Mouse (Mus musculus) embryonic fibroblast, embryonic 13.5 days (primary cell): Measurements from ENCODE around the gene Slamf8. TPM values are rescaled to one million over a fixed set of nuclear protein-coding genes. Genes with fewer than 3 reads are reported as not detected.

ENCODE experiments used
- H3K27ac ChIP-seq: 2 replicates; pipeline ENCODE4 v1.5.1; 2012; ENCODE audit warnings: low read length, control low read depth, inconsistent platforms; ENCODE audit not compliant: insufficient read depth
- H3K4me1 ChIP-seq: 2 replicates; pipeline ENCODE4 v1.6.1; 2011; ENCODE audit warnings: low read length; ENCODE audit not compliant: control insufficient read depth, insufficient read depth
- H3K4me3 ChIP-seq: 2 replicates; pipeline ENCODE4 v1.5.1; 2011; ENCODE audit warnings: mild to moderate bottlenecking, control low read depth, low read length; ENCODE audit not compliant: insufficient read depth
- CTCF ChIP-seq: IDR thresholded peaks from 2 replicates; pipeline ENCODE4 v1.5.1; 2011; ENCODE audit warnings: mild to moderate bottlenecking, control low read depth, low read length, moderate library complexity, borderline replicate concordance; ENCODE audit not compliant: insufficient read depth
- POLR2A ChIP-seq: IDR thresholded peaks from 2 replicates; pipeline ENCODE4 v1.6.1; 2011; ENCODE audit warnings: low read depth, mild to moderate bottlenecking, control low read depth, low read length, moderate library complexity
- polyA plus RNA-seq: library from polyadenylated mRNA; stranded (reverse); fragments of >200 nt; gene quantifications from 2 replicates; pipeline ENCODE4 v1.2.4, GENCODE M21; 2011; ENCODE audit warnings: low read depth; ENCODE audit not compliant: missing spikeins, insufficient read length

The Slamf8 gene
- polyA plus RNA-seq, 1 experiment = not detected

DNA sequence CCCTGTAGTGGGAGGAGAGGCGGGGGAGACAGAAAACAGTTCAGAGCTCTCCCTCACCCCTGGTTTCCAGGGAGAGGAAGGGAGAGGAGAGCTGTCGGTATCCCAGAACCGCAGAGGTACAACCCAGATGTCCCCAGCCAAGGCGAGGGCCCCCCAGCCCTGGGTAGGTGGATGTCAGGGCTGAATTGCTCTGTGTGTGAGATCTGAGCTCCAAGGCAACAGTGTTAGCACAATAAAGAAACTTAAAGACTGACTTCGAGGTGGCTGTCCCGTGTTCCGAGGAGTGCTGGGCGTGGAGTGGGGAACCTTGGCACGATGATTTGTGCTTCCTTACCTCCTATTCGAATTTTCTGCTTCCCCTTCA is 26.9 kb downstream of the Slamf8 start:
- Histone ChIP-seq H3K4me1 (no peaks in the 10 kb centered on the region), H3K27ac (no peak overlapping the region), H3K4me3 (peak overlapping the region; percentile 42)
- TF ChIP-seq CTCF (no peak), POLR2A (no peak)

DNA sequence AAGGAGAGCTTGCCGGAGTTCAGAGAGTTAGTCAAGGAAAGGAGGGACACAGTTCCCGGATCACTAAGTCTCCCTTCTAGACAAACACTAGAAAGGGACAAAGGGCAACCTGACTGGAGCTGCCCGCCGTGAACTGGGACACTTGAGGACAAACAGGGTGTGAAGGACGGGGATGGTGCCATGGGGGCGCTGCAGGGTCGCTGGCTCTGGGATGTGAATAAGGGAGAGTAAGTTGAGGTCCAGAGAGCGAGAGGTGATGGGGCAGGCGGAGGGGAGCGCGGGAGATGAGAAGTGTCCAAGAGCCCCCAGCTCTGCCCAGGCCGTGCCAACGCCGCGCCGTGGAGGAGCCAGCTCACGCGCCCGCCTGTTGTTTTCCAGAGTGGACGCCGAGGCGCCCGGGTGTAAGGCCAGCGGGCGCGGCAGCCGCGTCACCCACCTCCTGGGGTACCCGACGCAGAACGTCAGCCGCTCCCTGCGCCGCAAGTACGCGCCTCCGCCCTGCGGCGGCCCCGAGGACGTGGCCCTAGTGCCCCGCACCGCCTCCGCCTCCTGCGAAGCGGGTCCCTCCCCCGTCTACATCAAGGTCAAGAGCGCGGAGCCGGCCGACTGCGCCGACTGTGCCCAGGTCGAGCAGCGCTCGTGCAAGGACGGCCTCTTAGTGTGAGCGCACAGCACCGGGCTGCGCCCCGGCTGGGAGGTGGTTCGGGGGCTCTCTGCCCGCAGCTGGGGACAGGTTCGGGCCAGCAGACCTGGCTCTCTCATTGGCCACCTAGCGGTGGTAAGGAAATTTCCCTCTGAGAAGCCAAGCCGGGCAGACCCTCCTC is 27.5 kb downstream of the Slamf8 start:
- TF ChIP-seq CTCF (peak; percentile 55), POLR2A (peak; percentile 42)
- no peak overlapping the region for H3K27ac ChIP-seq

GRCm38 (mm10) chr1:172555638-172556037 is 34.7 kb downstream of the Slamf8 start, which contains the start of gene Vsig8:
TSS of gene Vsig8 (plus strand) at chr1:172555938.
- no peak within 1 kb of the TSS for H3K27ac ChIP-seq

More for the DNA sequence above, 27.5 kb downstream of the Slamf8 start:
- Histone ChIP-seq H3K4me3 (peak overlapping the region; percentile 42), H3K4me1 (no peaks in the 10 kb centered on the region)

GRCm38 (mm10) chr1:172552623-172553022 is 37.7 kb downstream of the Slamf8 start:
- Histone ChIP-seq H3K4me3 (no peak overlapping the region), H3K4me1 (0 out of 2 replicates have a peak, but pooled peaks cover 6% of the 10 kb centered on the region), H3K27ac (no peak overlapping the region)
- TF ChIP-seq CTCF (no peak), POLR2A (no peak)

More at GRCm38 (mm10) chr1:172555638-172556037, 34.7 kb downstream of the Slamf8 start, which contains the start of gene Vsig8:
- H3K4me1 ChIP-seq = 0 out of 2 replicates have a peak, but pooled peaks cover 2% of the 10 kb centered on the region
- TF ChIP-seq CTCF (no peak), POLR2A (no peak)
- H3K4me3 ChIP-seq = no peak within 1 kb of the TSS

DNA sequence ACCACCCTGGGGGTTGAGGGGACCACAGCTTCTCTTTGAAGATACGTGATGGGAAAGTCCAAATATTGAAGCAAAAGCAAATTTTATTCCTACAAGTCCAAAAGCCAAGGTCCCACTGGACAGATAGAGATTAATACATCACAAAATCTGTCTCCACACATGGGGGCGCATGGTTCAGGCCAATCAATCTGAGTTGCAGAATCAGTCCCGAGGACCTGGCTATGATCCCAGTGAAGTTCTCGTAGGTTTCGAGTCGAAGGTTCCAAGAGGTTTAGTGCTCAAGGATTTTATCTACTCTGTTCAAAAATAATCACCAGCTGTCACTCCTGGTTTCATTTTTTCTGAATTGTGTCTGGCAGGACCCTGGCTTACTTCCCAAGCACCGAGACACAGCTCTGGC is 39.4 kb downstream of the Slamf8 start:
- Histone ChIP-seq H3K4me3 (no peak overlapping the region), H3K4me1 (peaks cover 8% of the 10 kb centered on the region; the same call in 1 of the 2 replicates), H3K27ac (no peak overlapping the region)
- TF ChIP-seq CTCF (no peak), POLR2A (no peak)

GRCm38 (mm10) chr1:172550551-172550951 is 39.8 kb downstream of the Slamf8 start:
- H3K4me1 ChIP-seq = peaks cover 8% of the 10 kb centered on the region; the same call in 1 of the 2 replicates
- no peak for TF ChIP-seq CTCF
- TF ChIP-seq POLR2A = peak; percentile 29; the same call in 1 of the 2 replicates
- peak overlapping the region; percentile 18; the same call in 1 of the 2 replicates for H3K4me3 ChIP-seq
- H3K27ac ChIP-seq = no peak overlapping the region

DNA sequence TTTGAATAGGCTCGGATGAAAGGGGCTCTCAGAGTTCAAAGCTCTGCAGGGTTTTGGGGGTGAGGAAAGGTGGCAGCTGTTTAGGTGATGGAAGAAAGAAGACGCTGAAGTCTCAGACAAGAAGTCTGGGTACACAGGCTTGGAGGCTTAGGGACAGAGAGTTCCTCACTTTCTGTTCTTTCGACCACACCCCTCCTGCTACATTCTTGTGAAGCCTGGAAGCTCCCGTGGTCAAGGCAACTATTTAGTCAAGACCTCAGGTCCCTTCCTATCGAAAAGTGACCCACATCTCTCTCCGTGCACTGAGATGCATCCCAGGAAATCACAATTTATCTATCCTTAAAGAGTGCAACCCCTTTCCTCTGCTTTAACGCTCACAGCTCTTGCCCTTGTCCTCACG is 40.7 kb downstream of the Slamf8 start:
- Histone ChIP-seq H3K27ac (no peak overlapping the region), H3K4me1 (peaks cover 8% of the 10 kb centered on the region; the same call in 1 of the 2 replicates), H3K4me3 (no peak overlapping the region)
- TF ChIP-seq POLR2A = no peak
- TF ChIP-seq CTCF = no peak

DNA sequence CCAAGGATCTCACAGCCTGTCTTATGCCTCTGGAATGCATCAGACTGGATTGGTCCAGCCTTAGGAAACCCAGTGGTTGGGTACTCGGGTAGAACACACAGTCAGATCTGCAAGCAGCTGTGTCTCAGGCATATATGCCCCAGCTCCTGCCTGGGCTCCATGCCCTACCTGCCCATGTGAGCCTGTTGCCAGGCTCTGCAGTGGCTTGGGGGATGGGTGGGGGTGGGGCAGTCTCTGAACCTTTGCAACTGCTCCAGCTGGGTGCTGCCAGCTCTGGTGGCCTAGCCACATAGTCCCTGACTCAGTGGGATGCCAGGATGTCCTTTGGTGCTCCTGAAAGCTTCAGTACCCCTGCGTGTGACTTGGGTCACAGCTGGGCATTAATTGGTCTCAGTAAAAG is 41.1 kb downstream of the Slamf8 start:
- TF ChIP-seq CTCF = no peak
- TF ChIP-seq POLR2A = no peak
- no peak overlapping the region for H3K4me3 ChIP-seq
- peaks cover 8% of the 10 kb centered on the region; the same call in 1 of the 2 replicates for H3K4me1 ChIP-seq
- H3K27ac ChIP-seq = no peak overlapping the region

DNA sequence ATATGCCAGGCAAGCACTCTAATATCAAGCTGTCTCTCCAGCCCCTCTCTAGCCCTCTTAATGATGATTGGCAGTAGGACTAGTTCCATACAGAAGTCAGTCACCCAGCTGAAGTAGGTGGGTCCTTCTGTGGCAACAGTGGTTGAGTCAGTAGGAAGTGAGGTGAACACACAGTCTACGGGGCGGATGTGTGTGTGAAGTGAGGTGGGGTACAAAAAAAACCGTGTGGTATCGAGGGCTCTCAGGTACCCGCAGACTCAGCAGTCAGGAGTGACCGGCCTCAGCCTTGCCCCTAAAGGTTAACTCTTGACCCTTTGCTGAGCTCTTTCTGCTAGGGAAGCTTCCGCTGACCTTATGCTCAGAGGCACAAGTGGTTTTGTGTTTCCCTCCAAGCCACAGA is 41.9 kb downstream of the Slamf8 start:
- no peak overlapping the region for H3K27ac ChIP-seq

DNA sequence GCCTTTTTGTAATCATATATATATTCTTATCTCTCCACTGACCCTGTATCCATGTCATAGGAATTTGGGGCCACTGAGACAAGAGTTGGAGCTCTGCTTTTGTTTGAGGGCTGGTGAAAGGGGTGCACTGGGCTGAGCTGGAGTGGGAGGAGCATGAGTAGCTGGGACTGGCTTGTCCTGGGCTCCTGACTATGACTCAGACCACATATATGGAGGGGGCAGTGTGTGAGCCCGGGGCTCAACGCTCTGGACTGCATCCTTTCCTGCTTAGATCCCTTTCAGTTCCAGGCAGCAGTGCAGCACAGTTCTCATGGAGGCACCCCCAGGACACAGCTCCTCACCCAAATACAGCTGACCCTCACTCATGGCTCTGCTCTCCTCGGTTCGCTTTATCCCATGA is 44.3 kb downstream of the Slamf8 start:
- Histone ChIP-seq H3K27ac (no peak overlapping the region), H3K4me1 (peaks cover 6% of the 10 kb centered on the region; the same call in 1 of the 2 replicates), H3K4me3 (no peak overlapping the region)
- TF ChIP-seq POLR2A = no peak
- no peak for TF ChIP-seq CTCF

More for the DNA sequence above, 41.9 kb downstream of the Slamf8 start:
- TF ChIP-seq CTCF = no peak
- TF ChIP-seq POLR2A = no peak
- Histone ChIP-seq H3K4me1 (peaks cover 8% of the 10 kb centered on the region; the same call in 1 of the 2 replicates), H3K4me3 (no peak overlapping the region)
